Mouse (Mus musculus) cerebellum, adult 2 months (tissue): ENCODE measurements at regions not wholly inside any gene's neighbourhood (a gene's known extent, or its start where the extent isn't known, plus 50 kb on each side); places are given as distances from the start of the nearest gene placed in this dataset.

ENCODE experiments used
- DNase-seq, 2 experiments: peaks; one replicate each; pipeline ENCODE4 v3.0.0; 2021
- H3K27ac ChIP-seq: fragments of 200-500 bp; 2 replicates; pipeline ENCODE4 v1.5.1; 2012; ENCODE audit warnings: low read length, control low read depth, inconsistent platforms; ENCODE audit not compliant: insufficient read depth
- H3K27me3 ChIP-seq: fragments of 200-500 bp; 2 replicates; pipeline ENCODE4 v1.6.1; 2012; ENCODE audit warnings: inconsistent platforms, mild to moderate bottlenecking, low read length, moderate library complexity; ENCODE audit not compliant: control insufficient read depth, insufficient read depth
- H3K4me1 ChIP-seq: fragments of 200-500 bp; 2 replicates; pipeline ENCODE4 v1.6.1; 2011; ENCODE audit warnings: low read length; ENCODE audit not compliant: control insufficient read depth, insufficient read depth
- H3K4me3 ChIP-seq: fragments of 200-500 bp; replicated peaks from 2 replicates; pipeline ENCODE3; 2011; ENCODE audit warnings: mild to moderate bottlenecking, low read depth, low read length, control low read depth; ENCODE audit not compliant: insufficient read depth
- CTCF ChIP-seq: fragments of 200-500 bp; IDR thresholded peaks from 2 replicates; pipeline ENCODE4 v1.5.1; 2011; ENCODE audit warnings: low read depth, mild to moderate bottlenecking, control low read depth, low read length, moderate library complexity, borderline replicate concordance; ENCODE audit not compliant: insufficient read depth
- POLR2A ChIP-seq: fragments of 200-500 bp; IDR thresholded peaks from 2 replicates; pipeline ENCODE4 v1.6.1; 2011; ENCODE audit warnings: low read length, control low read depth, borderline replicate concordance; ENCODE audit not compliant: insufficient read depth
- WGBS: fragments of 180-500 bp; shearing (Covaris S2); methylation state at CpG from one replicate; pipeline ENCODE4 v1.1.7; 2018; 5-methylcytosine and 5-hydroxymethylcytosine counted together

- Histone ChIP-seq H3K27me3 (no peaks in the 10 kb centered on the region), H3K27ac (no peak overlapping the region), H3K4me1 (no peaks in the 10 kb centered on the region), H3K4me3 (no peak overlapping the region)
- DNase-seq, result no peak
- whole genome bisulfite sequencing, result 96% methylated on average over 9 of the region's 9 CpGs
- no peak for TF ChIP-seq CTCF
- no peak for TF ChIP-seq POLR2A
These were observed 71.3 kb downstream of the Ackr3 start for GRCm38 (mm10) chr1:90274968-90275651.

- no peak overlapping the region for H3K27ac ChIP-seq
- 47% methylated on average over 16 of the region's 16 CpGs for WGBS
- no peak for DNase-seq
- no peaks in the 10 kb centered on the region for H3K4me1 ChIP-seq
- no peak for TF ChIP-seq POLR2A
- no peak for TF ChIP-seq CTCF
- H3K27me3 ChIP-seq, result no peaks in the 10 kb centered on the region
- no peak overlapping the region for H3K4me3 ChIP-seq
These were observed 72.2 kb downstream of the Ackr3 start for GRCm38 (mm10) chr1:90275786-90276520.

- TF ChIP-seq CTCF (no peak), POLR2A (no peak)
- Histone ChIP-seq H3K4me1 (no peaks in the 10 kb centered on the region), H3K27ac (no peak overlapping the region), H3K4me3 (no peak overlapping the region), H3K27me3 (no peaks in the 10 kb centered on the region)
- WGBS, result 56% methylated on average over 18 of the region's 18 CpGs
- DNase-seq, result no peak
These were observed 73.9 kb downstream of the Ackr3 start for GRCm38 (mm10) chr1:90277486-90278255.

GRCm38 (mm10) chr1:90279066-90279839 is 75.5 kb downstream of the Ackr3 start:
- TF ChIP-seq CTCF (no peak), POLR2A (no peak)
- no peak for DNase-seq
- no peaks in the 10 kb centered on the region for H3K4me1 ChIP-seq
- WGBS, result 58% methylated on average over 20 of the region's 20 CpGs
- no peaks in the 10 kb centered on the region for H3K27me3 ChIP-seq
- H3K27ac ChIP-seq, result no peak overlapping the region
- no peak overlapping the region for H3K4me3 ChIP-seq

GRCm38 (mm10) chr1:90280227-90280626 is 76.4 kb downstream of the Ackr3 start:
- DNase-seq, result no peak
- 65% methylated on average over 8 of the region's 8 CpGs for WGBS
- Histone ChIP-seq H3K27ac (no peak overlapping the region), H3K4me3 (no peak overlapping the region), H3K27me3 (no peaks in the 10 kb centered on the region), H3K4me1 (peaks cover 4% of the 10 kb centered on the region)
- TF ChIP-seq CTCF, result no peak
- TF ChIP-seq POLR2A, result no peak

- 86% methylated on average over 1 of the region's 1 CpGs for WGBS
- TF ChIP-seq CTCF (no peak), POLR2A (no peak)
- H3K4me3 ChIP-seq, result no peak overlapping the region
These were observed 77.5 kb downstream of the Ackr3 start for GRCm38 (mm10) chr1:90281255-90281654.

GRCm38 (mm10) chr1:90281956-90282355 is 78.2 kb downstream of the Ackr3 start:
- no peak for TF ChIP-seq POLR2A
- Histone ChIP-seq H3K4me3 (no peak overlapping the region), H3K27ac (no peak overlapping the region), H3K27me3 (no peaks in the 10 kb centered on the region), H3K4me1 (peaks cover 6% of the 10 kb centered on the region)
- no peak for DNase-seq
- 86% methylated on average over 6 of the region's 6 CpGs for WGBS

More at GRCm38 (mm10) chr1:90281255-90281654, 77.5 kb downstream of the Ackr3 start:
- Histone ChIP-seq H3K27me3 (no peaks in the 10 kb centered on the region), H3K27ac (no peak overlapping the region), H3K4me1 (peaks cover 6% of the 10 kb centered on the region)
- DNase-seq, result no peak
